Mouse (Mus musculus): ENCODE data around the gene Lmo7.

Gene Lmo7

DNA sequence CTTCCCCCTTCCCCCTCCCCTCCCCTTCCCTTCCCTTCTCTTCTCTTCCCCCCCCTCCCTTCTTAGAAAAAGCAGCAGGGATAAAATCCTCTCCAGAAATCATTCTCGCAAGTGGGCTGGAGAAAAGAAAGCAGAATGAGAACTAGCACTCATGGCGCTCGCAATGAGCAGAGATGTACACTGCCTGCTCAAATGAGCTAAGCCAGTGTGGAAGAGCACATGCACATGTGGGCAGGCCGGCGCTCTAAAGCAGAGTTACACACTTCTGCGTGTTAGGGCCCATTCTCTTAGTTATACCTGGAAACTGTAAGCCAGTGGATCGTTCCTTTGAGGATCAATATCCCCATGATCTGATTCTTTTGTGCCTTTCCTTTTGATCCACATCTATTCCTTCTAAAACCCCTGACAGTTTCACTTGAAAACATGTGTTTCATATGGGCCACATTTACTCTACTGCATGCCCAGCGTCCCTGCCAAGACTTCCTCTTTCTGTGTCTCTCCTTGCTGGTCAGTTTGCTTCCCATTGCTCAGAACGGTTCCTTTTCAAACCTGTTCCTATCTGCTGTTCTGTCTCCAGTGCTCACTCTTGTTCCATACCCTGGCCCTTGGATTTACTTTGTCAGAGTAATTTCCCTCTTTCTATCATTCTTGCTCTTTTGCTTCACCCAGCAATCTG lies 224.2 kb downstream of the Lmo7 start:
- DNase-seq = no peak

GRCm38 (mm10) chr14:101964381-101964780 lies 234.6 kb downstream of the Lmo7 start:
- no peak for DNase-seq

GRCm38 (mm10) chr14:101964956-101965355 lies 235.2 kb downstream of the Lmo7 start:
- no peak for DNase-seq

GRCm38 (mm10) chr14:101972764-101973163 lies 243.0 kb downstream of the Lmo7 start:
- DNase-seq = no peak

DNA sequence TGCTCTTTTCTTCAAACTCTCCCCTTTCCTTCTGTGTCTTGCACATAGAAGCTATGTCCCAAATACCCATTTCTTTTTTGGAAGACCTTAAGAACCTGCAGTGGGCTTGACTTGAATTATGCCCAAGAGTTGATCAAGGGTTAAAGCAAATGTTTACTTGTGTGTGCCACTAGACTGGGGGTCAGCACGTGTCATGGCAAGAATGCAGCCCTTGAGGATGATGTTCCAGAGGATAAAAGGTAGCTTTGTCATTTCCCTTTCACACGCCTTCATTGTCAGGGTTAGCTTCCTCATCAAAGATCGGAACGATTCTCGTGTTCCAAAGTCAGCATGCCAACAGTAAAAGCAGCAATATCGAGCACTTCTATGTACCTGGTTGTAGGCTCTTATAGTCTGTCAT lies 243.4 kb downstream of the Lmo7 start:
- no peak for DNase-seq

DNA sequence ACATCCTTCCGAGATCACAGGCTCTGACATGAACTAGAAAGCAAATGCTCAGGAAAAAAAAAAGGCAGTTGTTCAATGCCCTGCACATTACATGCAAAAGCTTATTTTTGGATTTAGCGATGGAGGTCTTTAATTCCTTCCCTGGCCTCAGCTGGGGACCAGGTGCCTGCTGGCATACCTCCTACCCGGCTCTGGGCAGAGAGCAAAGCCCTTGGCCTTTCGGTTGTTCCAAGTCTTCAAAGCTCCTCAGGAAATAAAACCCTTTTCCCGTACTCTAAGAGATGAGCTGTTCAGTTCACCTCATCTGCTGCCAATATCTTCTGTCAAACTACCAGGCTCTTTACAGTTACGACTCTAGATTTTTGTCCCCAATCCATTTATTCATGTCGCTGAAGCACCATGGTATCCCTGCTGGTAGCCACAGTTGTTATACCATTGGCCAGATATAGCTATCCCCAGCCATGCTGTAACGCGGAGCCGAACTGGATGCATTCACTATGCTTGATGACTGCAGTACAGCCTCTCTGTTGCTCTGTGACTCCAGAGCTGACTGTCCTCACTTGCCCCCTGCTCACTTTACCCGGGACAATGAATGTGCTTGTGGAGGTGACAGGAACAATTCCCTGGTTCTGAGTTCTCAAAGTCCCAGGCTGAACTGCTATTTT lies 246.4 kb downstream of the Lmo7 start:
- no peak for DNase-seq
